Mouse (Mus musculus) small intestine, adult 2 months (tissue): ENCODE results near the gene Ccdc69. TPM values are rescaled to one million over a fixed set of nuclear protein-coding genes. Genes with fewer than 3 reads are reported as not detected.
A peak's percentile ranks its signal among the peaks of the same experiment; 100 is the strongest.
"Not testable (repeated sequence)": the region's sequence is repeated elsewhere in the genome, so short reads cannot be mapped to it uniquely, and the experiment has no call there.

Source experiments
- H3K27ac ChIP-seq: fragments of 200-500 bp; 2 replicates; pipeline ENCODE4 v1.5.1; 2012; ENCODE audit warnings: low read depth, low read length, control low read depth, inconsistent platforms; ENCODE audit not compliant: insufficient read depth
- H3K27me3 ChIP-seq: fragments of 200-500 bp; 2 replicates; pipeline ENCODE4 v1.6.1; 2012; ENCODE audit warnings: mild to moderate bottlenecking, moderate library complexity, low read length, inconsistent platforms; ENCODE audit not compliant: control insufficient read depth, insufficient read depth
- H3K36me3 ChIP-seq: fragments of 200-500 bp; 2 replicates; pipeline ENCODE4 v1.6.1; 2012; ENCODE audit warnings: mild to moderate bottlenecking, low read length, control low read depth, inconsistent platforms; ENCODE audit not compliant: control insufficient read depth, insufficient read depth
- H3K4me1 ChIP-seq: fragments of 200-500 bp; 2 replicates; pipeline ENCODE4 v1.6.1; 2012; ENCODE audit warnings: low read length, inconsistent platforms, mixed read lengths; ENCODE audit not compliant: control insufficient read depth, insufficient read depth, insufficient read length
- H3K4me3 ChIP-seq: fragments of 200-500 bp; 2 replicates; pipeline ENCODE4 v1.5.1; 2012; ENCODE audit warnings: low read depth, mild to moderate bottlenecking, control low read depth, inconsistent platforms, low read length, moderate library complexity
- CTCF ChIP-seq: fragments of 200-500 bp; IDR thresholded peaks from 2 replicates; pipeline ENCODE4 v1.5.1; 2012; ENCODE audit warnings: low read depth, mild to moderate bottlenecking, control low read depth, inconsistent platforms, low read length, moderate library complexity, mixed read lengths; ENCODE audit not compliant: insufficient replicate concordance, insufficient read length; ENCODE audit errors: extremely low read depth
- POLR2A ChIP-seq: fragments of 200-500 bp; IDR thresholded peaks from 2 replicates; pipeline ENCODE4 v1.6.1; 2012; ENCODE audit warnings: low read depth, mild to moderate bottlenecking, control low read depth, inconsistent platforms, low read length, moderate library complexity
- WGBS: fragments of 180-500 bp; shearing (Covaris S2); methylation state at CpG from one replicate; pipeline ENCODE4 v1.1.7; 2018; 5-methylcytosine and 5-hydroxymethylcytosine counted together
- polyA plus RNA-seq: library from polyadenylated mRNA; depleted of rRNA; stranded (reverse); fragments of >200 nt; gene quantifications from 2 replicates; pipeline ENCODE4 v1.2.3, GENCODE M21; 2012

Ccdc69 gene
- polyA plus RNA-seq, 1 experiment, result 1.7 TPM

- no peak overlapping the region for H3K27ac ChIP-seq
- peaks cover 5% of the 10 kb centered on the region; the same call in 1 of the 2 replicates for H3K4me1 ChIP-seq
- no peak for TF ChIP-seq POLR2A
- TF ChIP-seq CTCF, result no peak
- 68% methylated on average over 4 of the region's 4 CpGs for WGBS
- 0 out of 2 replicates have a peak, but pooled peaks cover 2% of the 10 kb centered on the region for H3K36me3 ChIP-seq
- no peaks in the 10 kb centered on the region for H3K27me3 ChIP-seq
- H3K4me3 ChIP-seq, result peak overlapping the region; percentile 13; the same call in 1 of the 2 replicates
Observed at GRCm38 (mm10) chr11:55099868-55100267, 21.9 kb upstream of the Ccdc69 start.

DNA sequence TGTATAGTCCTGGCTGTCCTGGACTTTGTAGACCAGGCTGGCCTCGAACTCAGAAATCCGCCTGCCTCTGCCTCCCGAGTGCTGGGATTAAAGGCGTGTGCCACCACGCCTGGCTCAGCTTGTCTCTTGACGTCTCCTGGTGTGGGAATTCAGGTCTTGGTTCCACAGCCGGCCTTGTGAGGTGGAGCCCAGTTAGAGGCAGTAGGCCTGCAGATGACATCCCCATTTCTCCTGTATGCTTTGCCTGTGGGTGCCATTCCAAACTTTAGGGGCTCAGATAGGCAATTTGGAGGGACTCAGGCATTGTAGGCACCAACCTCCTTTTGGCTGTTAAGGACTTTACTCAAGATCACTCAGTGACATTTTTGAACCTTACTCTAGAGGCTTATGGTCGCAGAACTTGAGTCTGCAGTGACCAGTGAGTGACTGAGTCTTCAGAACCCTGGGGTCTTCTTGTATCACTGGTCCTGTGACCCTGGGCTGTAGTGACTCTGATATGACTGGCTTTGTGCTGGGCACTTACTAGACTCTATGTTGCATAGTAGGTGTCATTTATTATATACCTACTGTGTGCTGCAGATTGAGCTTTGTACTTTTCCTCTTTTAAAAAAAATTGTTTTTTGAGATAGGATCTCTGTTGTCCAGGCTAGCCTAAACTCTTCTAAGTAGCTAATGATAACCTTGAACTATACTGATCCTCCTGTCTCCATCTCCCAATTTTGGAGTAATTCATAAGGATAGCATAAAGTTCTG lies 21.3 kb upstream of the Ccdc69 start:
- no peak overlapping the region for H3K27ac ChIP-seq
- H3K4me3 ChIP-seq, result peak overlapping the region; percentile 65
- no peaks in the 10 kb centered on the region for H3K27me3 ChIP-seq
- 0 out of 2 replicates have a peak, but pooled peaks cover 2% of the 10 kb centered on the region for H3K36me3 ChIP-seq
- H3K4me1 ChIP-seq, result peaks cover 5% of the 10 kb centered on the region; the same call in 1 of the 2 replicates
- TF ChIP-seq POLR2A (no peak), CTCF (no peak)
- 90% methylated on average over 8 of the region's 8 CpGs for WGBS

DNA sequence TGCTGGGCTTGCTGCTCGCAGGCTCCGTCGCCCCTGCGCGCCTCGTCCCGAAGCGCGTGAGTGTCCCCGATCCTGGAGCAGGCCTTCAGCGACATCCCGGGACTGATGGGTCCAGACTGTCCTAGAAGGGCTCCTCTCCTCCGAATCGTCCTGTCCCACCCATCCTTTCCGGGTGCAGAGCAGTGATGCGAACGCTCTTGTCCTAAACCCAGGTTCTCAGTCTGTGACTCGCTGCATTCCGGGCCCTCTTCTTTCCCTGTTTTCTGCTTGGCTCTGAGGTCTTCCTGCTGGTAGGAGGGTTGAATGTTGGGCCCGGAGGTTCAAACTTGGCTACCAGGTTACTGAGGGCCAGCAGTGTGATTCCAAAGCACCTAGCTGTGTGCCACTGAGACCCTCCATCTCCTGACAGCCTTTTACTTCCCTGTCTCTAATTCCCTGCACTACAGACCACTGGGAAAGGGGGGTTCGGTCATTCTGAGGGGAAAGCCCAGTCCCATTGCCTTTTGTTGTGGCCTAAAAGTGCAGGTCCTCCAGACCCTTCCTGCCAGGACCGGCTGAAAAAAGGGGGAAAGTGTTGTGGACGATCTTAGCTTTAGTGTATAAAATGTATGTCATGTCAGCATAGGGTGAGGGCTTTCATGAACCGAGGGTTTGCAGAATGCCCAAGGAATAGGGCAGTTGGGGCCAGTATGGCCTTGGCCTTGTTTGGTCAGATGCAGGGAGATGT lies 20.4 kb upstream of the Ccdc69 start:
- Histone ChIP-seq H3K27me3 (no peaks in the 10 kb centered on the region), H3K27ac (peak overlapping the region; percentile 20; the same call in 1 of the 2 replicates), H3K36me3 (no peaks in the 10 kb centered on the region), H3K4me1 (peaks cover 5% of the 10 kb centered on the region; the same call in 1 of the 2 replicates), H3K4me3 (peak overlapping the region; percentile 65)
- TF ChIP-seq CTCF (no peak), POLR2A (no peak)
- WGBS, result 15% methylated on average over 24 of the region's 24 CpGs

DNA sequence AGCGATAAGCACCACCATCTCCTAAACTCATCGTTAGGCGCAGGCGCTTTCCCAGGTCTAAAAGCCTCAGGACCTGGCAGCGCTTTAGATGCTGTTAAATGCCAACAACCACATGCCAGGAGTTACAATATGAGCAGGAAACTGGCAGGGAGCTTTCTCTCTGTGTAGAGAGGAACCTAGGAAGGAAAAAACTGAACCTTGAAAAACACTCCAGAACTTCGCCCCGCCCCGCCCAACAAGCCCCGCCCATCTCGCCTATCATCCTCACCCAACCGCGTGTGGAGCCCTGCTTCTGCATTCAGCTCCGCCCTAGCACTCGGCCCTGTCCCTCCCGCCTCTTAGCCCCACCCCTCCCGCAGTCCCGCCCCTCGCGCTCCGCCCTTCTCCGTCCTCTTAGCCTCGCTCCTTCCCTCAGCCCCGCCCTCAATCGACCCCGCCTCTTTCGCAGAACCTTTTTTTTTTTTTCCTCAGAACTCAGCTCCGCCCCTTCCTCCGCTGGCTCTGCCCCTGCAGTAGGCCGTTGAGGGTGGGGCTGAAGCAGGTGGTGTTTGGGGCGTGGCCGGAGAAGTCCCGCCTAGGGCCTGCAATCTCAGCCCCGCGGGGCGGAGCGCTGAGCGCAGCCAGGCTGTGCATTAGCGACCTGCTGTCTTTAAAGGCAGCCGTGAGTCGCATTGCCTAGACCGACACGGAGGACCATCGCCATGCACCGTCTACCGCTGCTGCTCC lies 19.7 kb upstream of the Ccdc69 start, which contains the start of gene Gm2a:
Gene Gm2a, plus strand, starts transcription at position 653 of the 726 bp plus-strand sequence.
- Histone ChIP-seq H3K4me1 (peaks cover 5% of the 10 kb centered on the region; the same call in 1 of the 2 replicates), H3K27ac (peak within 1 kb of the TSS; percentile 96), H3K36me3 (no peaks in the 10 kb centered on the region), H3K4me3 (peak within 1 kb of the TSS; percentile 65), H3K27me3 (no peaks in the 10 kb centered on the region)
- peak; percentile 77 for TF ChIP-seq POLR2A
- no peak; the same call in 1 of the 2 replicates for TF ChIP-seq CTCF
- 2% methylated on average over 45 of the region's 45 CpGs for WGBS

- 12% methylated on average over 11 of the region's 11 CpGs for WGBS
- H3K36me3 ChIP-seq, result no peaks in the 10 kb centered on the region
- TF ChIP-seq CTCF (no peak; the same call in 1 of the 2 replicates), POLR2A (no peak)
Observed at GRCm38 (mm10) chr11:55096731-55097462, 19.0 kb upstream of the Ccdc69 start.

DNA sequence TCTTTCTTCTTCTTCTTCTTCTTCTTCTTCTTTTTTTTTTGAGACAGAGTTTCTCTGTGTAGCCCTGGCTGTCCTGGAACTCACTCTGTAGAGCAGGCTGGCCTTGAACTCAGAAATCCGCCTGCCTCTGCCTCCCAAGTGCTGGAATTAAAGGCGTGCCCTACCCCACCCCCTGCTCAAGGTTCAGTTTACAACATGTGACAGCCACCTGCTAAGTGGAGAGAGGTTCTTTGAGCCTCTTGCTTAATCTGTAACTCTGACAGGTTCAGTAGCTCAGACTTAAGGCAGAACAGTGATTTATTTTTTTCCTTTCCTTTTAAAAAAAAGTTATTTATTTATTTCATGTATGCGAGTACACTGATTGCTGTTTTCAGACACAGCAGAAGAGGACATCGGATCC lies 18.4 kb upstream of the Ccdc69 start:
- H3K27me3 ChIP-seq, H3K36me3 ChIP-seq, H3K4me3 ChIP-seq, H3K4me1 ChIP-seq: not testable (repeated sequence)
- peak overlapping the region; percentile 96; the same call in 1 of the 2 replicates for H3K27ac ChIP-seq
- WGBS, result 55% methylated on average over 4 of the region's 4 CpGs

More at GRCm38 (mm10) chr11:55096731-55097462, 19.0 kb upstream of the Ccdc69 start:
- Histone ChIP-seq H3K27ac (peak overlapping the region; percentile 96), H3K4me3 (peak overlapping the region; percentile 51), H3K4me1 (peaks cover 5% of the 10 kb centered on the region; the same call in 1 of the 2 replicates), H3K27me3 (no peaks in the 10 kb centered on the region)
